Mouse (Mus musculus): ENCODE measurements at regions not wholly inside any gene's neighbourhood (a gene's known extent, or its start where the extent isn't known, plus 50 kb on each side); places are given as distances from the start of the nearest gene placed in this dataset.
A peak's percentile ranks its signal among the peaks of the same experiment; 100 is the strongest.

- 74% methylated on average over 5 of the region's 5 CpGs for WGBS
- Histone ChIP-seq H3K36me3 (ENCODE audit: control insufficient read depth, insufficient read depth, low read length) (no peaks in the 10 kb centered on the region), H3K27me3 (ENCODE audit: control insufficient read depth, insufficient read depth, low read length) (no peaks in the 10 kb centered on the region), H3K9me3 (ENCODE audit: control insufficient read depth, low read length) (no peaks in the 10 kb centered on the region), H3K9ac (ENCODE audit: low read length) (no peak overlapping the region), H3K4me3 (ENCODE audit: low read depth, low read length) (no peak overlapping the region), H3K27ac (ENCODE audit: low read depth, low read length) (no peak overlapping the region), H3K4me1 (replicated peaks; ENCODE audit: control insufficient read depth, insufficient read depth, low read length) (0 out of 2 replicates have a peak, but pooled peaks cover 2% of the 10 kb centered on the region), H3K4me2 (ENCODE audit: low read depth, low read length, severe bottlenecking) (no peak overlapping the region)
- ATAC-seq (replicated peaks; ENCODE audit: low FRiP score) (no peak), DNase-seq (ENCODE audit: low spot score) (no peak)
Observed at GRCm38 (mm10) chr4:32101002-32101401, 137.1 kb downstream of the Map3k7 start.

- Histone ChIP-seq H3K36me3 (ENCODE audit: control insufficient read depth, insufficient read depth, low read length) (no peaks in the 10 kb centered on the region), H3K4me3 (ENCODE audit: low read depth, low read length) (no peak overlapping the region), H3K27ac (ENCODE audit: low read depth, low read length) (no peak overlapping the region), H3K27me3 (ENCODE audit: control insufficient read depth, insufficient read depth, low read length) (no peaks in the 10 kb centered on the region), H3K4me1 (replicated peaks; ENCODE audit: control insufficient read depth, insufficient read depth, low read length) (peaks cover 7% of the 10 kb centered on the region; the same call in 1 of the 2 replicates), H3K9ac (ENCODE audit: low read length) (peak overlapping the region; percentile 25; the same call in 1 of the 2 replicates), H3K4me2 (ENCODE audit: low read depth, low read length, severe bottlenecking) (no peak overlapping the region), H3K9me3 (ENCODE audit: control insufficient read depth, low read length) (no peaks in the 10 kb centered on the region)
- ATAC-seq (replicated peaks; ENCODE audit: low FRiP score) = peak; percentile 53; the same call in 1 of the 2 replicates
- DNase-seq (ENCODE audit: low spot score) = no peak
- WGBS = 13% methylated on average over 5 of the region's 5 CpGs
Observed at GRCm38 (mm10) chr4:32106664-32107171, 131.9 kb upstream of the Bach2 start.

- Histone ChIP-seq H3K4me2 (ENCODE audit: low read depth, low read length, severe bottlenecking) (no peak overlapping the region), H3K9me3 (ENCODE audit: control insufficient read depth, low read length) (no peaks in the 10 kb centered on the region), H3K36me3 (ENCODE audit: control insufficient read depth, insufficient read depth, low read length) (no peaks in the 10 kb centered on the region), H3K27me3 (ENCODE audit: control insufficient read depth, insufficient read depth, low read length) (no peaks in the 10 kb centered on the region), H3K27ac (ENCODE audit: low read depth, low read length) (no peak overlapping the region), H3K9ac (ENCODE audit: low read length) (no peak overlapping the region), H3K4me1 (replicated peaks; ENCODE audit: control insufficient read depth, insufficient read depth, low read length) (no peaks in the 10 kb centered on the region), H3K4me3 (ENCODE audit: low read depth, low read length) (no peak overlapping the region)
- no peak for ATAC-seq (replicated peaks; ENCODE audit: low FRiP score)
- 92% methylated on average over 6 of the region's 6 CpGs for WGBS
- no peak for DNase-seq (ENCODE audit: low spot score)
Observed at GRCm38 (mm10) chr4:32122320-32122719, 116.3 kb upstream of the Bach2 start.

- Histone ChIP-seq H3K9ac (ENCODE audit: low read length) (no peak overlapping the region), H3K4me1 (replicated peaks; ENCODE audit: control insufficient read depth, insufficient read depth, low read length) (no peaks in the 10 kb centered on the region), H3K36me3 (ENCODE audit: control insufficient read depth, insufficient read depth, low read length) (no peaks in the 10 kb centered on the region), H3K9me3 (ENCODE audit: control insufficient read depth, low read length) (no peaks in the 10 kb centered on the region), H3K4me2 (ENCODE audit: low read depth, low read length, severe bottlenecking) (no peak overlapping the region), H3K27ac (ENCODE audit: low read depth, low read length) (no peak overlapping the region), H3K27me3 (ENCODE audit: control insufficient read depth, insufficient read depth, low read length) (no peaks in the 10 kb centered on the region), H3K4me3 (ENCODE audit: low read depth, low read length) (no peak overlapping the region)
- 96% methylated on average over 8 of the region's 8 CpGs for WGBS
- DNase-seq (ENCODE audit: low spot score) (no peak), ATAC-seq (replicated peaks; ENCODE audit: low FRiP score) (no peak)
Observed at GRCm38 (mm10) chr4:32126828-32127227, 111.8 kb upstream of the Bach2 start.

GRCm38 (mm10) chr4:32130594-32130993 is 108.0 kb upstream of the Bach2 start:
- H3K27ac ChIP-seq (ENCODE audit: low read depth, low read length) = no peak overlapping the region
- H3K9me3 ChIP-seq (ENCODE audit: control insufficient read depth, low read length) = no peaks in the 10 kb centered on the region
- 65% methylated on average over 12 of the region's 12 CpGs for WGBS
- no peaks in the 10 kb centered on the region for H3K27me3 ChIP-seq (ENCODE audit: control insufficient read depth, insufficient read depth, low read length)
- H3K36me3 ChIP-seq (ENCODE audit: control insufficient read depth, insufficient read depth, low read length) = no peaks in the 10 kb centered on the region
- DNase-seq (ENCODE audit: low spot score) (no peak), ATAC-seq (replicated peaks; ENCODE audit: low FRiP score) (no peak)
- no peak overlapping the region for H3K4me3 ChIP-seq (ENCODE audit: low read depth, low read length)
- no peak overlapping the region for H3K4me2 ChIP-seq (ENCODE audit: low read depth, low read length, severe bottlenecking)
- H3K4me1 ChIP-seq (replicated peaks; ENCODE audit: control insufficient read depth, insufficient read depth, low read length) = no peaks in the 10 kb centered on the region
- no peak overlapping the region for H3K9ac ChIP-seq (ENCODE audit: low read length)

GRCm38 (mm10) chr4:32131819-32132218 is 106.8 kb upstream of the Bach2 start:
- DNase-seq (ENCODE audit: low spot score) (no peak), ATAC-seq (replicated peaks; ENCODE audit: low FRiP score) (no peak)
- Histone ChIP-seq H3K9me3 (ENCODE audit: control insufficient read depth, low read length) (no peaks in the 10 kb centered on the region), H3K9ac (ENCODE audit: low read length) (no peak overlapping the region), H3K36me3 (ENCODE audit: control insufficient read depth, insufficient read depth, low read length) (no peaks in the 10 kb centered on the region), H3K27ac (ENCODE audit: low read depth, low read length) (no peak overlapping the region), H3K27me3 (ENCODE audit: control insufficient read depth, insufficient read depth, low read length) (no peaks in the 10 kb centered on the region), H3K4me3 (ENCODE audit: low read depth, low read length) (no peak overlapping the region), H3K4me2 (ENCODE audit: low read depth, low read length, severe bottlenecking) (no peak overlapping the region), H3K4me1 (replicated peaks; ENCODE audit: control insufficient read depth, insufficient read depth, low read length) (no peaks in the 10 kb centered on the region)
- 92% methylated on average over 5 of the region's 5 CpGs for WGBS

GRCm38 (mm10) chr4:32136151-32136550 is 102.5 kb upstream of the Bach2 start:
- Histone ChIP-seq H3K4me2 (ENCODE audit: low read depth, low read length, severe bottlenecking) (no peak overlapping the region), H3K36me3 (ENCODE audit: control insufficient read depth, insufficient read depth, low read length) (no peaks in the 10 kb centered on the region), H3K27ac (ENCODE audit: low read depth, low read length) (no peak overlapping the region), H3K9ac (ENCODE audit: low read length) (no peak overlapping the region), H3K4me3 (ENCODE audit: low read depth, low read length) (no peak overlapping the region), H3K9me3 (ENCODE audit: control insufficient read depth, low read length) (no peaks in the 10 kb centered on the region; the same call in 1 of the 2 replicates), H3K27me3 (ENCODE audit: control insufficient read depth, insufficient read depth, low read length) (no peaks in the 10 kb centered on the region), H3K4me1 (replicated peaks; ENCODE audit: control insufficient read depth, insufficient read depth, low read length) (no peaks in the 10 kb centered on the region)
- DNase-seq (ENCODE audit: low spot score) (no peak), ATAC-seq (replicated peaks; ENCODE audit: low FRiP score) (no peak)
- 80% methylated on average over 10 of the region's 10 CpGs for WGBS

GRCm38 (mm10) chr4:32137243-32137642 is 101.4 kb upstream of the Bach2 start:
- no peak overlapping the region for H3K4me3 ChIP-seq (ENCODE audit: low read depth, low read length)
- no peaks in the 10 kb centered on the region; the same call in 1 of the 2 replicates for H3K9me3 ChIP-seq (ENCODE audit: control insufficient read depth, low read length)
- H3K4me2 ChIP-seq (ENCODE audit: low read depth, low read length, severe bottlenecking) = no peak overlapping the region
- DNase-seq (ENCODE audit: low spot score) (peak; percentile 13), ATAC-seq (replicated peaks; ENCODE audit: low FRiP score) (no peak)
- H3K4me1 ChIP-seq (replicated peaks; ENCODE audit: control insufficient read depth, insufficient read depth, low read length) = no peaks in the 10 kb centered on the region
- no peak overlapping the region for H3K27ac ChIP-seq (ENCODE audit: low read depth, low read length)
- H3K27me3 ChIP-seq (ENCODE audit: control insufficient read depth, insufficient read depth, low read length) = no peaks in the 10 kb centered on the region
- H3K36me3 ChIP-seq (ENCODE audit: control insufficient read depth, insufficient read depth, low read length) = no peaks in the 10 kb centered on the region
- no peak overlapping the region for H3K9ac ChIP-seq (ENCODE audit: low read length)

- no peak overlapping the region for H3K27ac ChIP-seq (ENCODE audit: low read depth, low read length)
- no peaks in the 10 kb centered on the region for H3K4me1 ChIP-seq (replicated peaks; ENCODE audit: control insufficient read depth, insufficient read depth, low read length)
- DNase-seq (ENCODE audit: low spot score) = no peak
- no peaks in the 10 kb centered on the region for H3K27me3 ChIP-seq (ENCODE audit: control insufficient read depth, insufficient read depth, low read length)
- no peak overlapping the region for H3K4me3 ChIP-seq (ENCODE audit: low read depth, low read length)
- no peak overlapping the region for H3K9ac ChIP-seq (ENCODE audit: low read length)
- 78% methylated on average over 10 of the region's 10 CpGs for WGBS
- H3K9me3 ChIP-seq (ENCODE audit: control insufficient read depth, low read length) = no peaks in the 10 kb centered on the region; the same call in 1 of the 2 replicates
- H3K4me2 ChIP-seq (ENCODE audit: low read depth, low read length, severe bottlenecking) = no peak overlapping the region
- H3K36me3 ChIP-seq (ENCODE audit: control insufficient read depth, insufficient read depth, low read length) = no peaks in the 10 kb centered on the region
- no peak for ATAC-seq (replicated peaks; ENCODE audit: low FRiP score)
Observed at GRCm38 (mm10) chr4:32137966-32138365, 100.6 kb upstream of the Bach2 start.
